Mouse (Mus musculus): ENCODE measurements around the gene Pgm2l1. TPM values are rescaled to one million over a fixed set of nuclear protein-coding genes. Genes with fewer than 3 reads are reported as not detected.
A peak's percentile ranks its signal among the peaks of the same experiment; 100 is the strongest.

Pgm2l1 gene
- polyA plus RNA-seq, 1 experiment from 2014 or later = 14.9 TPM

DNA sequence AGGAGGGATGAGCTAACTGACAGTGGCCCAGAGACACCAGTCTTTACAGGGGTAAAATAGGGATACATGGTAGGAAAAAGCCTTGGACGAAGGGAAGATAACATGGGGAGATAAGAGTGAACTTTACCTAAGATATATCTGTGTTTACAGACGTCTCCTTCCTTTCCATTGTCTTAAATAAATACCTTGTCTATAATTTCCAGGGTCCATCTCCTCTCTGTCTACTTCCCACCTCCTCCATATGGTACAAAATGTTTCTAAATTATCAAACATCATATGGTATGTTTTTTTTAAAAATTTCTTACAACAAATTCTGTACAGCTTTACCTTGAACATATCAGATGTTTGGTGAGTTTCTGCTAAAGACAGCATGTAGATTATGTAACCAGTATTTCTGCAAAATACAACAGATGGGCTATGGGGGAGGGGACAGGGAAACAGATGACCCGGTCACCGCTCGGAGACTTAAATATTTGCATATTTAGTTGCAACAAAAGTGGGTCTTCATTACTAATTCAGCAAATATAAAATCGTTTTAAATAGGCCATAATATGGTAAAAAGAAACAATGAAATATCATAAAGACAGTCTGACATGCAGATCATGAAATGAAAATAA lies 12.0 kb upstream of the Pgm2l1 start:
- WGBS = 57% methylated on average over 6 of the region's 6 CpGs
- H3K27ac ChIP-seq (ENCODE audit: low read depth, low read length) = no peak overlapping the region
- no peaks in the 10 kb centered on the region for H3K36me3 ChIP-seq (ENCODE audit: control insufficient read depth, insufficient read depth, low read length)
- peak; percentile 44 for DNase-seq (ENCODE audit: low spot score)
- no peak overlapping the region for H3K9ac ChIP-seq (ENCODE audit: low read depth, low read length)
- H3K4me3 ChIP-seq (ENCODE audit: low read depth, low read length) = no peak overlapping the region
- H3K4me2 ChIP-seq (replicated peaks; ENCODE audit: low read depth, low read length) = no peak overlapping the region
- no peaks in the 10 kb centered on the region for H3K9me3 ChIP-seq (ENCODE audit: control insufficient read depth, low read length)
- ATAC-seq (ENCODE audit: low FRiP score) = no peak
- no peaks in the 10 kb centered on the region for H3K27me3 ChIP-seq (ENCODE audit: control insufficient read depth, insufficient read depth, low read length)
- H3K4me1 ChIP-seq (replicated peaks; ENCODE audit: control insufficient read depth, insufficient read depth, low read length) = no peaks in the 10 kb centered on the region

GRCm38 (mm10) chr7:100215976-100216375 lies 11.2 kb upstream of the Pgm2l1 start:
- Histone ChIP-seq H3K9ac (ENCODE audit: low read depth, low read length) (no peak overlapping the region), H3K27ac (ENCODE audit: low read depth, low read length) (peak overlapping the region; percentile 37; the same call in 1 of the 2 replicates), H3K36me3 (ENCODE audit: control insufficient read depth, insufficient read depth, low read length) (no peaks in the 10 kb centered on the region), H3K27me3 (ENCODE audit: control insufficient read depth, insufficient read depth, low read length) (no peaks in the 10 kb centered on the region), H3K4me3 (ENCODE audit: low read depth, low read length) (no peak overlapping the region), H3K4me2 (replicated peaks; ENCODE audit: low read depth, low read length) (no peak overlapping the region), H3K4me1 (replicated peaks; ENCODE audit: control insufficient read depth, insufficient read depth, low read length) (no peaks in the 10 kb centered on the region), H3K9me3 (ENCODE audit: control insufficient read depth, low read length) (no peaks in the 10 kb centered on the region)
- WGBS = 46% methylated on average over 10 of the region's 10 CpGs
- DNase-seq (ENCODE audit: low spot score) = peak; percentile 18
- ATAC-seq (ENCODE audit: low FRiP score) = no peak

GRCm38 (mm10) chr7:100216601-100217565 lies 10.3 kb upstream of the Pgm2l1 start:
- no peak overlapping the region for H3K27ac ChIP-seq (ENCODE audit: low read depth, low read length)
- H3K27me3 ChIP-seq (ENCODE audit: control insufficient read depth, insufficient read depth, low read length) = no peaks in the 10 kb centered on the region
- no peaks in the 10 kb centered on the region for H3K9me3 ChIP-seq (ENCODE audit: control insufficient read depth, low read length)
- H3K36me3 ChIP-seq (ENCODE audit: control insufficient read depth, insufficient read depth, low read length) = no peaks in the 10 kb centered on the region
- H3K9ac ChIP-seq (ENCODE audit: low read depth, low read length) = no peak overlapping the region
- ATAC-seq (ENCODE audit: low FRiP score) (no peak; the same call in 1 of the 2 replicates), DNase-seq (ENCODE audit: low spot score) (peak; percentile 19)
- WGBS = 78% methylated on average over 9 of the region's 9 CpGs
- H3K4me1 ChIP-seq (replicated peaks; ENCODE audit: control insufficient read depth, insufficient read depth, low read length) = no peaks in the 10 kb centered on the region
- H3K4me3 ChIP-seq (ENCODE audit: low read depth, low read length) = no peak overlapping the region
- H3K4me2 ChIP-seq (replicated peaks; ENCODE audit: low read depth, low read length) = no peak overlapping the region

DNA sequence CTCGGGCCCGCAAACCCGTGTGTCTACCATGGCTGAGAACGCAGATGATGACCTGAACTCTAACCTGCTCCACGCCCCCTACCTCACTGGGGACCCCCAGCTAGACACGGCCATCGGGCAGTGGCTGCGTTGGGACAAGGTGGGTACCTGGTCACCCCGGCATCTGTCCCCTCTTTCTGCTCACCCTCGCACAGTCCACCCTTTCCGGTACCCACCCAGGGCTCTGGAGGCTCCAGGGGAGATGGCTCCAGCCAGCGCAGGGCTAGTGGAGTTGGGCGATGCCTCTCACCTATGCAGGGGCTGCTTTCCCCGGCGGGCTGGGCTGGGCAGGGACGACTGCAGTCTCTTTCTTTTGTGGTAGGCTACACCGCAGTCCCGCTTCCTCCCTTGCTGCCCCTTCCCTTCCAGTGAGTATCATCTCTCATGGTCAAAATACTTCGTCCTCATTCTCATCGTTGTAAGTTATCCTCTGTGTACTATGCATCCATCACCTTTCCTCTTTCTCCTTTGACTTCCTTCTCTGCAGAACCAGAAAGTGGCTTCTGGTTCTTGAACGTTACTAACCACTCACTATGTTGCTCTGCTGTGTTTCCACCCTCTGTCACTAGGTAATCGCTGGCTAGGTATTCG lies 817 bp downstream of the Pgm2l1 start:
- H3K36me3 ChIP-seq (ENCODE audit: control insufficient read depth, insufficient read depth, low read length) = no peaks in the 10 kb centered on the region
- H3K9me3 ChIP-seq (ENCODE audit: control insufficient read depth, low read length) = no peaks in the 10 kb centered on the region
- WGBS = under 1% methylated on average over 23 of the region's 23 CpGs
- H3K27me3 ChIP-seq (ENCODE audit: control insufficient read depth, insufficient read depth, low read length) = no peaks in the 10 kb centered on the region
- H3K4me3 ChIP-seq (ENCODE audit: low read depth, low read length) = peak overlapping the region; percentile 90
- no peaks in the 10 kb centered on the region for H3K4me1 ChIP-seq (replicated peaks; ENCODE audit: control insufficient read depth, insufficient read depth, low read length)
- DNase-seq (ENCODE audit: low spot score) (no peak), ATAC-seq (ENCODE audit: low FRiP score) (peak; percentile 62)
- H3K9ac ChIP-seq (ENCODE audit: low read depth, low read length) = peak overlapping the region; percentile 89
- H3K4me2 ChIP-seq (replicated peaks; ENCODE audit: low read depth, low read length) = peak overlapping the region; percentile 90
- H3K27ac ChIP-seq (ENCODE audit: low read depth, low read length) = peak overlapping the region; percentile 90

DNA sequence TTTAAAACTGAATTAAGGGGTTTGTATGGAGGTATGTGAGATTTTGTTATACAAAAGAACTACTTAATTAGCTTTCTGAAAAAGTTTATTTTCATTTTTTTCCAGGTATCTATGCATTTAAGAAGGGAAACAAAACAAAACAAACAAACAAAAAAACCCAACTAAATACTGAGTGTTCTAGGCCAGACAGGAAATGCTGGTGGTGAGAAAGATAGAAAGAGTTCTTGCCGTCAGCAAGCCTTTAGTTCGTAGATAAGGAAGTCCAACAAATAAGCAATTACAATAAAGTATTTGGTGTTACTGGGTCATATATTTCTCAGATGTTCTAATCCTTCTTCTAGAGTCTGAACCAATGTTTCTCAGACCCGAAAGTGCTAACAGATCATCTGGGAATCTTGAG lies 1.8 kb downstream of the Pgm2l1 start:
- Histone ChIP-seq H3K4me3 (ENCODE audit: low read depth, low read length) (peak overlapping the region; percentile 90), H3K27me3 (ENCODE audit: control insufficient read depth, insufficient read depth, low read length) (no peaks in the 10 kb centered on the region), H3K36me3 (ENCODE audit: control insufficient read depth, insufficient read depth, low read length) (no peaks in the 10 kb centered on the region), H3K4me1 (replicated peaks; ENCODE audit: control insufficient read depth, insufficient read depth, low read length) (no peaks in the 10 kb centered on the region), H3K4me2 (replicated peaks; ENCODE audit: low read depth, low read length) (peak overlapping the region; percentile 90), H3K27ac (ENCODE audit: low read depth, low read length) (no peak overlapping the region), H3K9ac (ENCODE audit: low read depth, low read length) (no peak overlapping the region), H3K9me3 (ENCODE audit: control insufficient read depth, low read length) (no peaks in the 10 kb centered on the region)
- ATAC-seq (ENCODE audit: low FRiP score) = no peak
- DNase-seq (ENCODE audit: low spot score) = no peak
- 74% methylated on average over 3 of the region's 3 CpGs for WGBS

DNA sequence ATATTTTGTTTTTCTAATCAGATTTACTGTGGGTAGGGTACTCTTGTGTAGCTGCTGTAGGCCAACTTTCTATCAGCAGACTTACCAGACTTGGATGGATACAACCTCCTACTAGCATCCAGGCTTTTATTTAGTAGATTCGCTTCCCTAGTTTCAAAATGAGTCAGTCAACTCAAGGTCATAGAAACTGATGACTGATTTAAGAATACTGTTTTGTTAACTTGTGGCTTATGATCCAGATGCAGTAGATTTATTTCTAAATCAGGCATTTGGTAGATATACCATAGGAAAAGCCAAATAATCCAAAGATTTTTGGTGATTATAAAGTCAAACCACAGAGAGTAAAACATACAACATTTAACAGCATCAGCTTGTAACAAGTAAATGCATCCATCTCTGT lies 3.5 kb downstream of the Pgm2l1 start:
- WGBS = 90% methylated on average over 1 of the region's 1 CpGs
- Histone ChIP-seq H3K9me3 (ENCODE audit: control insufficient read depth, low read length) (no peaks in the 10 kb centered on the region), H3K27me3 (ENCODE audit: control insufficient read depth, insufficient read depth, low read length) (no peaks in the 10 kb centered on the region), H3K4me3 (ENCODE audit: low read depth, low read length) (no peak overlapping the region), H3K4me1 (replicated peaks; ENCODE audit: control insufficient read depth, insufficient read depth, low read length) (no peaks in the 10 kb centered on the region), H3K4me2 (replicated peaks; ENCODE audit: low read depth, low read length) (no peak overlapping the region), H3K27ac (ENCODE audit: low read depth, low read length) (no peak overlapping the region), H3K36me3 (ENCODE audit: control insufficient read depth, insufficient read depth, low read length) (no peaks in the 10 kb centered on the region), H3K9ac (ENCODE audit: low read depth, low read length) (no peak overlapping the region)
- no peak for DNase-seq (ENCODE audit: low spot score)
- ATAC-seq (ENCODE audit: low FRiP score) = no peak

DNA sequence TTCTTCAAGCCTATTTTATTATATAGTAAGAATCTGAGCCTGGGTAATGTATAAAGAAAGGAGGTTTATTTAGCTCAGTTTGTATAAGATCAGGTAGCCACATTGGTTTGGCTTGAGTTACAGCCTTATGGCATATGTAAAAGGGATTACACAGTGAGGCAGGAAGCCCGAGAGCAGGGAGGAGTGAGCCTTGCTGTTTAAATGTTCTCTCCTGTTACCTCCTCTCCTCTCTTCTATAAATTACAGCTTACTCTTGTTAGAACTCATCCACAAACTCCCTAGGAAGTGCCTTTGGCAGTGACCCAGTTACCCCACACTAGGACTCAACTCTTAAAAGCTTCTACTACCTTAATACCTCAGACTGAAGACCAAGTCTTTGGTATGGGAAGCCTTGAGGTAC lies 4.5 kb downstream of the Pgm2l1 start:
- H3K4me3 ChIP-seq (ENCODE audit: low read depth, low read length) = no peak overlapping the region
- 71% methylated on average over 1 of the region's 1 CpGs for WGBS
- no peak for ATAC-seq (ENCODE audit: low FRiP score)
- H3K4me1 ChIP-seq (replicated peaks; ENCODE audit: control insufficient read depth, insufficient read depth, low read length) = no peaks in the 10 kb centered on the region
- no peak overlapping the region for H3K27ac ChIP-seq (ENCODE audit: low read depth, low read length)
- no peaks in the 10 kb centered on the region for H3K27me3 ChIP-seq (ENCODE audit: control insufficient read depth, insufficient read depth, low read length)
- H3K36me3 ChIP-seq (ENCODE audit: control insufficient read depth, insufficient read depth, low read length) = no peaks in the 10 kb centered on the region
- no peak for DNase-seq (ENCODE audit: low spot score)
- H3K9ac ChIP-seq (ENCODE audit: low read depth, low read length) = no peak overlapping the region
- no peaks in the 10 kb centered on the region for H3K9me3 ChIP-seq (ENCODE audit: control insufficient read depth, low read length)
- no peak overlapping the region for H3K4me2 ChIP-seq (replicated peaks; ENCODE audit: low read depth, low read length)

GRCm38 (mm10) chr7:100233681-100234080 lies 6.5 kb downstream of the Pgm2l1 start:
- no peaks in the 10 kb centered on the region for H3K9me3 ChIP-seq (ENCODE audit: control insufficient read depth, low read length)
- no peak for ATAC-seq (ENCODE audit: low FRiP score)
- no peak overlapping the region for H3K9ac ChIP-seq (ENCODE audit: low read depth, low read length)
- H3K4me3 ChIP-seq (ENCODE audit: low read depth, low read length) = no peak overlapping the region
- H3K4me1 ChIP-seq (replicated peaks; ENCODE audit: control insufficient read depth, insufficient read depth, low read length) = no peaks in the 10 kb centered on the region
- no peak overlapping the region for H3K4me2 ChIP-seq (replicated peaks; ENCODE audit: low read depth, low read length)
- H3K27me3 ChIP-seq (ENCODE audit: control insufficient read depth, insufficient read depth, low read length) = no peaks in the 10 kb centered on the region
- H3K27ac ChIP-seq (ENCODE audit: low read depth, low read length) = no peak overlapping the region
- H3K36me3 ChIP-seq (ENCODE audit: control insufficient read depth, insufficient read depth, low read length) = no peaks in the 10 kb centered on the region
- no peak for DNase-seq (ENCODE audit: low spot score)

Measured in hindbrain, embryonic 11.5 days (tissue).